Mouse (Mus musculus) forebrain, embryonic 10.5 days (tissue): Measurements from ENCODE around the gene 2810004N23Rik. TPM values are rescaled to one million over a fixed set of nuclear protein-coding genes. Genes with fewer than 3 reads are reported as not detected.
"Not testable (repeated sequence)": the region's sequence is repeated elsewhere in the genome, so short reads cannot be mapped to it uniquely, and the experiment has no call there.

ENCODE experiments used
- DNase-seq: peaks from one replicate; pipeline ENCODE4 v3.0.0-alpha.2; 2017; ENCODE audit warnings: low spot score; ENCODE audit errors: extremely low spot score
- H3K27ac ChIP-seq: fragments of 300-500 bp; sonication (generic); 2 replicates; pipeline ENCODE4 v1.5.1; 2016; ENCODE audit warnings: mild to moderate bottlenecking
- H3K27me3 ChIP-seq: fragments of 300-500 bp; sonication (generic); 2 replicates; pipeline ENCODE4 v1.6.1; 2016; ENCODE audit warnings: mild to moderate bottlenecking; ENCODE audit not compliant: poor library complexity, severe bottlenecking
- H3K36me3 ChIP-seq: fragments of 300-500 bp; sonication (generic); replicated peaks from 2 replicates; pipeline ENCODE4 v1.6.1; 2016; ENCODE audit warnings: mild to moderate bottlenecking, moderate library complexity
- H3K4me1 ChIP-seq: fragments of 300-500 bp; sonication (generic); 2 replicates; pipeline ENCODE4 v1.6.1; 2016
- H3K4me3 ChIP-seq: fragments of 300-500 bp; sonication (generic); 2 replicates; pipeline ENCODE4 v1.5.1; 2016; ENCODE audit warnings: mild to moderate bottlenecking, moderate library complexity
- H3K9me3 ChIP-seq: fragments of 300-500 bp; sonication (generic); 2 replicates; pipeline ENCODE4 v1.6.1; 2016; ENCODE audit warnings: mild to moderate bottlenecking, moderate library complexity
- WGBS: fragments of 180-500 bp; shearing (Covaris S2); methylation state at CpG from one replicate; pipeline ENCODE4 v1.1.7; 2016; 5-methylcytosine and 5-hydroxymethylcytosine counted together
- polyA plus RNA-seq: library from polyadenylated mRNA; unstranded; fragments of >200 nt; fragmentation: Nextera tagmentation; extraction: Ambion mirVana; gene quantifications from 2 replicates; pipeline ENCODE4 v1.2.1, GENCODE M21; 2016

The 2810004N23Rik gene
- polyA plus RNA-seq, 1 experiment from 2014 or later: 81.0 TPM

DNA sequence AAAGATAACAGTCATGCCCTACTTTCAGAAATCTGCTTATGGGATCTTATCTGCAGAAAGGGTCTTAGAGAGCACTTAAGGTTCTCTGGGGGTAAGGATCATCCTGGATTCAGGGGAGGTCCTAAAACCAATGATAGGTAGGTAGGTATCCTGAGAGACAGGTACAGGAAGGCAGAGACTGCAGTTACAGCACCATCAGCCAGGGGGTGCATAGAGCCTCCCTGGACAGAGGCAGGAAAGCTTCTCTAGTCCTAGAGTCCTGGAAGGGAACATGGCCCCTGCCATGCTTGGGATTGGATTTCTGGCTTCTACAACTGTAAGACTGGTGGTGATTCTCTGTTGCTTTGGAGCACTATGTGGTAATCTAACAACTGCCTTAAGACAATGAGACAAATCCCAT is 3.5 kb downstream of the 2810004N23Rik start:
- H3K4me1 ChIP-seq: peaks cover 19% of the 10 kb centered on the region
- H3K27ac ChIP-seq: no peak overlapping the region
- no peak overlapping the region for H3K4me3 ChIP-seq
- H3K27me3 ChIP-seq: no peaks in the 10 kb centered on the region
- H3K9me3 ChIP-seq: peaks cover 21% of the 10 kb centered on the region
- no peak for DNase-seq
- H3K36me3 ChIP-seq: peaks cover 70% of the 10 kb centered on the region

DNA sequence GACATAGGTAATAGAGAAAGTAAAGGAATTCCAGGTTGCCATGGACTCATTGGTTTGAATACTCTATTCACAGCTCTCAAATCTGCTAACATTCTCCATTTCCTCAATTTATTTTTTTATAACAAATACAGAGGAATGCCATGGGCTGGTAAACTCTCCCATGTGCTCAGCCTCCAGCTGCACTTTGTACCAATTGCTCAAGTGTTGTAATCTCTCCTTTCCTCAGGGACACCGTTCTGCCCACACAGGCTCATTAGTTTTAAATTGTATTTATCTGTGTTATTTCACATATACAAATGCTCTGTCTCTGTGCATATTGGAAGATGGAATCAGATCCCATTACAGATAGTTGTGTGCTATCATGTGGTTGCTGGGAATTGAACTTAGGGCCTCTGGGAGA is 9.4 kb downstream of the 2810004N23Rik start:
- peaks cover 63% of the 10 kb centered on the region for H3K36me3 ChIP-seq
- H3K27ac ChIP-seq: no peak overlapping the region
- H3K4me1 ChIP-seq: no peaks in the 10 kb centered on the region
- H3K27me3 ChIP-seq: no peaks in the 10 kb centered on the region
- no peak for DNase-seq
- peaks cover 43% of the 10 kb centered on the region for H3K9me3 ChIP-seq
- WGBS: 90% methylated on average over 1 of the region's 1 CpGs
- no peak overlapping the region for H3K4me3 ChIP-seq

- Histone ChIP-seq H3K27me3 (no peaks in the 10 kb centered on the region), H3K4me3 (no peak overlapping the region), H3K36me3 (peaks cover 51% of the 10 kb centered on the region), H3K4me1 (no peaks in the 10 kb centered on the region), H3K27ac (no peak overlapping the region), H3K9me3 (no peaks in the 10 kb centered on the region)
- 90% methylated on average over 5 of the region's 5 CpGs for WGBS
- no peak for DNase-seq
Observed at GRCm38 (mm10) chr8:124845573-124845972, 17.3 kb downstream of the 2810004N23Rik start.

GRCm38 (mm10) chr8:124845131-124845530 is 17.8 kb downstream of the 2810004N23Rik start:
- DNase-seq: no peak
- Histone ChIP-seq H3K27me3 (no peaks in the 10 kb centered on the region), H3K27ac (no peak overlapping the region), H3K36me3 (peaks cover 55% of the 10 kb centered on the region), H3K4me3 (no peak overlapping the region), H3K4me1 (no peaks in the 10 kb centered on the region), H3K9me3 (no peaks in the 10 kb centered on the region)
- WGBS: 83% methylated on average over 3 of the region's 3 CpGs

- DNase-seq, H3K27ac ChIP-seq, H3K4me3 ChIP-seq, H3K4me1 ChIP-seq, H3K27me3 ChIP-seq, H3K9me3 ChIP-seq: not testable (repeated sequence)
- WGBS: 89% methylated on average over 1 of the region's 1 CpGs
- peaks cover 77% of the 10 kb centered on the region for H3K36me3 ChIP-seq
Observed at GRCm38 (mm10) chr8:124842929-124843328, 20.0 kb downstream of the 2810004N23Rik start.

GRCm38 (mm10) chr8:124841775-124842174 is 21.1 kb downstream of the 2810004N23Rik start:
- no peak overlapping the region for H3K4me3 ChIP-seq
- H3K36me3 ChIP-seq: peaks cover 86% of the 10 kb centered on the region
- 91% methylated on average over 10 of the region's 10 CpGs for WGBS

GRCm38 (mm10) chr8:124840900-124841299 is 22.0 kb downstream of the 2810004N23Rik start:
- 96% methylated on average over 7 of the region's 7 CpGs for WGBS
- no peak overlapping the region for H3K4me3 ChIP-seq
- H3K9me3 ChIP-seq: no peaks in the 10 kb centered on the region
- no peaks in the 10 kb centered on the region for H3K27me3 ChIP-seq
- no peak for DNase-seq
- H3K27ac ChIP-seq: no peak overlapping the region
- H3K4me1 ChIP-seq: no peaks in the 10 kb centered on the region
- peaks cover 86% of the 10 kb centered on the region for H3K36me3 ChIP-seq

More at GRCm38 (mm10) chr8:124841775-124842174, 21.1 kb downstream of the 2810004N23Rik start:
- no peaks in the 10 kb centered on the region for H3K4me1 ChIP-seq
- no peak for DNase-seq
- no peaks in the 10 kb centered on the region for H3K9me3 ChIP-seq
- no peaks in the 10 kb centered on the region for H3K27me3 ChIP-seq
- H3K27ac ChIP-seq: no peak overlapping the region

- Histone ChIP-seq H3K27me3 (no peaks in the 10 kb centered on the region), H3K9me3 (no peaks in the 10 kb centered on the region), H3K27ac (no peak overlapping the region), H3K36me3 (peaks cover 71% of the 10 kb centered on the region), H3K4me1 (no peaks in the 10 kb centered on the region), H3K4me3 (no peak overlapping the region)
- DNase-seq: no peak
- 93% methylated on average over 10 of the region's 10 CpGs for WGBS
Observed at GRCm38 (mm10) chr8:124839371-124839770, 23.5 kb downstream of the 2810004N23Rik start.

- H3K4me3 ChIP-seq: no peak overlapping the region
- H3K27ac ChIP-seq: no peak overlapping the region
- H3K9me3 ChIP-seq: no peaks in the 10 kb centered on the region
- H3K36me3 ChIP-seq: peaks cover 56% of the 10 kb centered on the region
- H3K27me3 ChIP-seq: no peaks in the 10 kb centered on the region; the same call in 1 of the 2 replicates
- WGBS: 93% methylated on average over 2 of the region's 2 CpGs
- DNase-seq: no peak
- 0 out of 2 replicates have a peak, but pooled peaks cover 5% of the 10 kb centered on the region for H3K4me1 ChIP-seq
Observed at GRCm38 (mm10) chr8:124837956-124838355, 25.0 kb downstream of the 2810004N23Rik start.

DNA sequence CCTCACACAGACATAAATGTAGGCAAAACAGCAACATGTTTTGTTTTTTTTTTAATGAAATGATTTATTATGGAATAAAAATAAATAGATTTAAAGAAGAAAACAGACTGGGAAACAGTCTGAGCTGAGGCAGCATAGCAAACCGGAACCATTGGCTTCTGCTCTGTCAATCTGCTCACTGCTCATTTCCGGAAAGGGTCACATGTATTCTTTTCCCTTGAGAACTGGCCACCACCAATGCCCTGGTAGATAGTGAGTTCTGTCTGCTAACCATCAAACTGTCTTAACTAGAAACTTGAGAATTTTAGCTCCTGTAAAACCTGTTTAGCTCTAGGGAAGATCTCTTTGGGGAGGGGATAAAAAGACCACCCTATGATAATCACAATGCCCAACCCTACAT is 26.0 kb downstream of the 2810004N23Rik start:
- H3K4me1 ChIP-seq: 0 out of 2 replicates have a peak, but pooled peaks cover 5% of the 10 kb centered on the region
- no peaks in the 10 kb centered on the region; the same call in 1 of the 2 replicates for H3K27me3 ChIP-seq
- H3K4me3 ChIP-seq: no peak overlapping the region
- 90% methylated on average over 2 of the region's 2 CpGs for WGBS
- no peaks in the 10 kb centered on the region for H3K9me3 ChIP-seq
- peaks cover 48% of the 10 kb centered on the region for H3K36me3 ChIP-seq
- H3K27ac ChIP-seq: no peak overlapping the region
- no peak for DNase-seq

DNA sequence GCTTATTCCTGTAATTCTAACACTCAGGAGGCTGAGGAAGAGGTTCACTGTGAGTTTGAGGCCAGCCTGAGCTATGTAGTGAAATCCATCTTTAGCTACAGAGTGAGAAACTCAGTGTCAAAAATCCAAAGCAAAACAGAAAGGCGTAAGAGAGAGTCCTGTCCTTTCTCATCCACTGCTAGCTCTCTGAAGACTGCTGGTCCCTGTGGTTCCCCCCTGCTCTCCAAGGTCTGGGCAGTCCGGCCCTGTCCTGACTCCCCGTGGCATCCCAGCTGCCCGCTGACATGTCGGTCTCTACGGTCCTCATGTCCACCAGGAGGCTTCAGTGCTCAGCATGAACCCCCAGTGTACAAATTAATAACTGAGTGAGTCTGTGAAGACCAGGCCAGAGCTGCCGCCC is 26.6 kb downstream of the 2810004N23Rik start:
- Histone ChIP-seq H3K27ac (no peak overlapping the region), H3K4me3 (no peak overlapping the region), H3K4me1 (0 out of 2 replicates have a peak, but pooled peaks cover 5% of the 10 kb centered on the region), H3K9me3 (no peaks in the 10 kb centered on the region), H3K36me3 (peaks cover 42% of the 10 kb centered on the region), H3K27me3 (no peaks in the 10 kb centered on the region; the same call in 1 of the 2 replicates)
- no peak for DNase-seq
- 87% methylated on average over 7 of the region's 7 CpGs for WGBS

GRCm38 (mm10) chr8:124835848-124836247 is 27.1 kb downstream of the 2810004N23Rik start:
- no peak for DNase-seq
- Histone ChIP-seq H3K27me3 (no peaks in the 10 kb centered on the region; the same call in 1 of the 2 replicates), H3K4me1 (0 out of 2 replicates have a peak, but pooled peaks cover 5% of the 10 kb centered on the region), H3K36me3 (peaks cover 37% of the 10 kb centered on the region), H3K27ac (no peak overlapping the region), H3K4me3 (no peak overlapping the region), H3K9me3 (no peaks in the 10 kb centered on the region)

DNA sequence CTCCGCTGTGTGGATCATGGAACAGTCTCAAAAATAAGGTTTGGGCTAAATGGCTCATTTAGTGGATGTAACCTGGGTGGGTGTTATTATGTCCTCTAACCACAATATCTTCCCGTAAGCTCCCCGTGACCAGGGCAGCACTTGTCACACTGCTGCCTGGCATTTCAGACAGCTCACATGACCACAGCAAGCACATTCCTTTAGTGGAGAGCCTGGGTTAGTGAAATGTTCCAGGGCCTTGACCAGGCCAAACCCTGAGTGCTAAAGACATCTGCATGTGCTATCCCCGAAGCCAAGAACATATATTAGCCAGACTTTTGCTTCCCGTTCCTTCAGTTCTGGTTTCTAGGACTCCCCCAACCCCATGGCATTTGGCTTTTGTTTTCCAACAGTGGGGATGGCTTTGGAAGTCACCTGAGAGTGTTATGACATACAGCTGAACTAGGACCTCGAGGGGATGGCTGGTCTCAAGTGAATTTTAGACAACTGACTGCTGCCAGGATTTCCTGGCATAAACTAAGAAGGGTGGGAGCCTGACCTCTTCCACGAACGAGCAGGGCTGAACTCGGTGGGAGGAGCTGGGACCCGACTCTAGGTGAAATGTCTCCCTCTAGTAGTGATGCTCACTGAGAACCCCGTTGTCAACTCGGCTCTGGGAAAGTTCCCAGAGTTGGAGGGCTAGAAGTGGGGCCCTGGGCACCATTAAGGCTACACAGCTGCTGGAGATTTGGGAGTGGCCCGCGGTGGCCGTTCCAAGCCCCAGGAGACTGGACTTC is 29.3 kb downstream of the 2810004N23Rik start:
- WGBS: 52% methylated on average over 15 of the region's 15 CpGs
- Histone ChIP-seq H3K4me1 (0 out of 2 replicates have a peak, but pooled peaks cover 5% of the 10 kb centered on the region), H3K27ac (0 out of 2 replicates have a peak overlapping the region, but pooled peaks have one; percentile 5), H3K4me3 (no peak overlapping the region), H3K9me3 (no peaks in the 10 kb centered on the region), H3K27me3 (peaks cover 5% of the 10 kb centered on the region; the same call in 1 of the 2 replicates), H3K36me3 (peaks cover 15% of the 10 kb centered on the region)
- no peak for DNase-seq
